Mouse (Mus musculus) liver, embryonic 15.5 days (tissue): Measurements from ENCODE around the gene Gys2. TPM values are rescaled to one million over a fixed set of nuclear protein-coding genes. Genes with fewer than 3 reads are reported as not detected.

Source experiments
- ATAC-seq: fragments of 200-750 bp; cut with Nextera tagmentation; 2 replicates; pipeline ENCODE4 v1.8.0; 2017; ENCODE audit warnings: moderate number of reproducible peaks, mild to moderate bottlenecking, moderate library complexity; ENCODE audit not compliant: insufficient read depth
- H3K27ac ChIP-seq: fragments of 300-500 bp; sonication (generic); replicated peaks from 2 replicates; pipeline ENCODE4 v1.5.1; 2015; ENCODE audit warnings: mild to moderate bottlenecking, inconsistent platforms
- H3K27me3 ChIP-seq: fragments of 300-500 bp; sonication (generic); 2 replicates; pipeline ENCODE4 v1.6.1; 2015; ENCODE audit warnings: mild to moderate bottlenecking, inconsistent platforms
- H3K36me3 ChIP-seq: fragments of 300-500 bp; sonication (generic); replicated peaks from 2 replicates; pipeline ENCODE4 v1.6.1; 2015; ENCODE audit warnings: moderate library complexity, mild to moderate bottlenecking, inconsistent platforms
- H3K4me1 ChIP-seq: fragments of 300-500 bp; sonication (generic); replicated peaks from 2 replicates; pipeline ENCODE4 v1.6.1; 2015; ENCODE audit warnings: inconsistent platforms
- H3K4me2 ChIP-seq: fragments of 300-500 bp; sonication (generic); 2 replicates; pipeline ENCODE4 v1.6.1; 2015; ENCODE audit warnings: moderate library complexity, mild to moderate bottlenecking, inconsistent platforms
- H3K4me3 ChIP-seq: fragments of 300-500 bp; sonication (generic); replicated peaks from 2 replicates; pipeline ENCODE4 v1.5.1; 2015; ENCODE audit warnings: mild to moderate bottlenecking, inconsistent platforms
- H3K9ac ChIP-seq: fragments of 300-500 bp; sonication (generic); 2 replicates; pipeline ENCODE4 v1.6.1; 2015; ENCODE audit warnings: moderate library complexity, mild to moderate bottlenecking, inconsistent platforms
- H3K9me3 ChIP-seq: fragments of 300-500 bp; sonication (generic); replicated peaks from 2 replicates; pipeline ENCODE4 v1.6.1; 2016; ENCODE audit warnings: inconsistent platforms
- WGBS: fragments of 180-500 bp; shearing (Covaris S2); methylation state at CpG from one replicate; pipeline ENCODE4 v1.1.7; 2015; ENCODE audit warnings: mixed read lengths; ENCODE audit not compliant: insufficient replicate concordance; 5-methylcytosine and 5-hydroxymethylcytosine counted together
- polyA plus RNA-seq: library from polyadenylated mRNA; unstranded; fragments of >200 nt; fragmentation: Nextera tagmentation; extraction: Ambion mirVana; gene quantifications from 2 replicates; pipeline ENCODE4 v1.2.1, GENCODE M21; 2015

Gys2 gene
- polyA plus RNA-seq, 1 experiment from 2014 or later: 49.8 TPM

DNA sequence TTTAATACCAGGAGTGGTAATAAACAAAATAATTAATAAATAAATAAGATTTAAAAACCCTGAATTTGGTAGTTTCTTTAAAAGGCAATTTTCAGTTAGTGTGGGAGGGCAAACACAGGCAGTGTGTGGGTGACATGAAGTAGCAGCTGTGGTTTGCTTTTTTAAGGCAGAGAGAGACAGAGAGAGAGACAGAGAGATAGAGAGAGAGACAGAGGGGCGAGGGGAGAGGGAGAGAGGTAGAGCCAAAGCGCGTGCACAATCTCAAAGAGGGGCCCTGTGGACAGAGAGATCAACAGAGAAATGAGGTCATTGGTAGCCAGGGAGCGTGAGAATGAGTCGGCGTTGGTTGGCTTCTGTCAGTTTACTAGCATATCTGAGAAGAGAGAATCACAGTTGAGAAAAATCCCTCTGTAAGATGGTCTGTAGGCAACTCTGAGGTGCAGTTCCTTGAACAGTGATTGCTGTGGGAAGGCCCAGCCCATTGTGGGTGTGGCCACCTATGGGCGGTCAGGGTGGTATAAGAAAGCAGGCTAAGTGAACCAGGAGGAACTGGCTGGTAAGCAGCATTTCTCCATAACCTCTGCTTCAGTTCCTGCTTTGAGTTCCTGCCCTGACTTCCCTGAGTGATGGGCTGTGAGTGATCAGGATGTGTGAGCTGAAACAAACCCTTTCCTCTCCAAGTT, 17.5 kb downstream of the Gys2 start:
- no peaks in the 10 kb centered on the region for H3K4me1 ChIP-seq
- no peak for ATAC-seq

DNA sequence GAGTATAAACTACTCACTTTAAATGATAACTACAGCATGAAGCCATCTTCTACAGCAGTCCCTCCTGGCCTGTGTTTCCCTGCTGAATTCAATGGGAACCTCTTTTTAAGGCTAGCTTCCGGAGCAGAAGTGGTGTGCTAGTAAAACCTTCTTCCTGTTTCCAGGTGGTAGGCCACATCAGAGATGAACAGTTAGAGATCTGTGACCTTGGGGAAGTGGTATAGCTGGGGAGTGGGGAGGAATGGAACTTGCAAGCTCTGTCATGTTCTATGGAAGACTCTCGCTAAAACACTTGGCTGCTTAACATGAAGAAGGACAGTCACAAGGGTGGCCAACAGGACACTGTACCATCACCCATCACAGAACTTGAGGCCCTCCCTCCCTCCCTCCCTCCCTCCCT, 19.6 kb downstream of the Gys2 start:
- H3K36me3 ChIP-seq: peaks cover 10% of the 10 kb centered on the region

More for the DNA sequence above, 17.5 kb downstream of the Gys2 start:
- H3K9me3 ChIP-seq: no peaks in the 10 kb centered on the region
- H3K9ac ChIP-seq: no peak overlapping the region
- H3K27ac ChIP-seq: no peak overlapping the region
- H3K4me2 ChIP-seq: no peak overlapping the region
- peaks cover 10% of the 10 kb centered on the region for H3K36me3 ChIP-seq
- H3K27me3 ChIP-seq: no peaks in the 10 kb centered on the region
- no peak overlapping the region for H3K4me3 ChIP-seq
- 52% methylated on average over 7 of the region's 7 CpGs for WGBS

DNA sequence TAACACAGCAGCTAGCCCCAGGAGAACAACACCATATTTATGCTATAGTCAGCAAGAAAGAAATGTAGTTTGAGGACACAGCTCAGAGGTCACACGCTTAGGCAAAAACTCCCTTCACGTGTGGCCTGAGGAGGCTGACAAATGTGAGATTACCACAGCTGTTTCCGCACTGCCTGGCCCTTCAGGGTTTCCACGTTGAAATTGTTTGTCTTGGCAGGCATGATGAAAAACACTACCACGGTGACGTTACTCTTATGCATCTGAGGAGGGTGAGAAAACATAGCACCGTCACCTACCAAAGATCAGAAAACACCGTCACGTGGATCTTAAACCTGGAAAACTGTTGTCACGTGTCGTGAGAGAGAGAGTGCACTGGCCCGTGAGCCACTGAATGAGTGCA, 21.5 kb downstream of the Gys2 start:
- H3K9ac ChIP-seq: no peak overlapping the region
- H3K4me2 ChIP-seq: no peak overlapping the region
- no peaks in the 10 kb centered on the region for H3K4me1 ChIP-seq
- H3K36me3 ChIP-seq: peaks cover 16% of the 10 kb centered on the region
- no peak for ATAC-seq
- 69% methylated on average over 12 of the region's 12 CpGs for WGBS
- H3K27me3 ChIP-seq: no peaks in the 10 kb centered on the region
- no peak overlapping the region for H3K4me3 ChIP-seq
- H3K27ac ChIP-seq: no peak overlapping the region
- no peaks in the 10 kb centered on the region for H3K9me3 ChIP-seq

More for the DNA sequence above, 19.6 kb downstream of the Gys2 start:
- Histone ChIP-seq H3K9me3 (no peaks in the 10 kb centered on the region), H3K4me2 (no peak overlapping the region), H3K27me3 (no peaks in the 10 kb centered on the region), H3K4me3 (no peak overlapping the region), H3K9ac (no peak overlapping the region), H3K4me1 (no peaks in the 10 kb centered on the region), H3K27ac (no peak overlapping the region)
- WGBS: 36% methylated on average over 2 of the region's 2 CpGs
- ATAC-seq: no peak

DNA sequence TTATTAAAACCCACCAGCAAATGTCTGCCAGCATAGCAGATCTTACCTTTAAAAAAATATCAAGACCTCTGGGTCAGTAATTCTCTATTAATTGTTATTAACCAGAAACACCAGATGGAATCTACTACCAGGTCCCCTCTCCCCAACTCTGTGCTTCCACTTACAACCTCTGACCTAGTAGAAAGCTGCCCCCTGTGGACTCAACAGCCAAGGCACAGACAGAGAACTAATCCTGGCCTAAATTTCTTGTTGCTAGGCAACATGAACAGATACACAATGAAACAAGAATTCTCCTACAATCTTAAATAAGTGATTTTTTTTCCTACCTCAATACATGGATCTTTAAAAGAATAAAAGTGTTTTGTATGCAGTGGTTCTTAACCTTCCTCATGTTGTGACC, 43.8 kb downstream of the Gys2 start:
- Histone ChIP-seq H3K9ac (no peak overlapping the region), H3K36me3 (no peaks in the 10 kb centered on the region; the same call in 1 of the 2 replicates), H3K4me2 (no peak overlapping the region), H3K27ac (no peak overlapping the region), H3K27me3 (no peaks in the 10 kb centered on the region), H3K4me1 (no peaks in the 10 kb centered on the region), H3K9me3 (no peaks in the 10 kb centered on the region), H3K4me3 (no peak overlapping the region)
- no peak for ATAC-seq

DNA sequence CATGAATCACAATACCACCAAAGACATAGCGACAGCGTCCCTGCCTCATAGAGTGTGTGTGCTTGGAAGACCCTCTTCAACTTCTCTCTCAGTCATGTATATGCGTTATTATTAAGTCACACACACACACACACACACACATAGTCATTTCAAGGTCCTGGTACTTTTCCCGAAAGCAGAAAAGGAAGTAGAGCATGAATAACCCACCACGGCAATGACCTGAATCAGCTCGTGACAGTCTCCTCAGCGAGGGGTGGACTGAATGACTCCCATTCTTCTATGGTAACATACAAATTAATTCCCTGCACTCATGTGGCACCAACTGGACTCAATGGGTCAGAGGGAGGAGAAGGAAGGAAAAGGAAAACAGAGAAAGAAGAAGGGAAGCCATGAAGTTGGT, 47.9 kb downstream of the Gys2 start:
- Histone ChIP-seq H3K27ac (no peak overlapping the region), H3K4me1 (no peaks in the 10 kb centered on the region), H3K9ac (no peak overlapping the region), H3K36me3 (no peaks in the 10 kb centered on the region; the same call in 1 of the 2 replicates), H3K9me3 (no peaks in the 10 kb centered on the region), H3K4me3 (no peak overlapping the region), H3K4me2 (no peak overlapping the region), H3K27me3 (no peaks in the 10 kb centered on the region)
- 51% methylated on average over 7 of the region's 7 CpGs for WGBS
- ATAC-seq: no peak

DNA sequence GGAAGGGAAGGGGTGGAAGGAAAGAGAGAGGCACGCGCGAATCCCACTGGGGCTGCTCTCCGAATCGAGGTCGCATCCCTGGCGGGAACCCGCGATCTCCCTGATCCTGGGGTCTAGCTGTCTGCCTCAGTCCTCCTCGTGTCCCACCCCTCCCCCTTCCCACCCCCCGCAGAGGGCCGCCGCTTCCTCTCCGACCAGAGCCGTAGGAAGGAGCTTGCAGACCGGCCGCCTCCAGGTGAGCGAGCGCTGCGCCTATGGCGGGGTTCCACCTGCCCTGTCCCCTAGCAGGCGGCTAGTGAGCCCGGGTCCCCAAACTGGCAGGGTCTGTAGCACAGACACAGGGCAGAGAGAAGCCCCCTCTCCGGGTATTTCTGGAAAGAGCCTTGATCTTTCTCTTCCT, 58.3 kb downstream of the Gys2 start:
- H3K9ac ChIP-seq: no peak overlapping the region
- peaks cover 50% of the 10 kb centered on the region for H3K27me3 ChIP-seq
- H3K9me3 ChIP-seq: no peaks in the 10 kb centered on the region
- peak overlapping the region; percentile 32; the same call in 1 of the 2 replicates for H3K4me2 ChIP-seq
- H3K27ac ChIP-seq: no peak overlapping the region
- no peaks in the 10 kb centered on the region for H3K36me3 ChIP-seq
- no peaks in the 10 kb centered on the region for H3K4me1 ChIP-seq
- no peak for ATAC-seq
- no peak overlapping the region for H3K4me3 ChIP-seq
- WGBS: 3% methylated on average over 24 of the region's 24 CpGs

DNA sequence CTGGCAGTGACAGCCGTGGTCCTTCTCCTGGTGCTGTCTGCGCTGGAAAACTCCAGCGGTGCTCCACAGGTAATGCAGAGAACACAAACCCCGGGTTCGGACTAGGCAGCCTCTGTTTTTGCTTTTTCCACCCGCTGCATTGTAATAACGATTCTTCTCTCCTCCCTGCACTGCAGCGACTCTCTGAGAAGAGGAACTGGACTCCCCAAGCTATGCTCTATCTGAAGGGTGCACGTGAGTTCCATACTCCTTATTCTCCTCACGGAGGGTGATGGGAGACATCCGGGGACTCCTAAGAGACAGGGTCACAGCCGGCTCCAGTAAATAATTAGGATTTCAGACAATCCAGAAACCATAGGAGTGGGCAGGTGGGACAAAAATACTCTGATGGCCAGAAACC, 59.1 kb downstream of the Gys2 start:
- no peak overlapping the region for H3K4me3 ChIP-seq
- H3K9me3 ChIP-seq: no peaks in the 10 kb centered on the region
- H3K4me2 ChIP-seq: no peak overlapping the region
- no peak overlapping the region for H3K27ac ChIP-seq
- H3K4me1 ChIP-seq: no peaks in the 10 kb centered on the region
- ATAC-seq: no peak
- peaks cover 50% of the 10 kb centered on the region for H3K27me3 ChIP-seq
- WGBS: 11% methylated on average over 12 of the region's 12 CpGs
- H3K9ac ChIP-seq: no peak overlapping the region
- no peaks in the 10 kb centered on the region for H3K36me3 ChIP-seq

DNA sequence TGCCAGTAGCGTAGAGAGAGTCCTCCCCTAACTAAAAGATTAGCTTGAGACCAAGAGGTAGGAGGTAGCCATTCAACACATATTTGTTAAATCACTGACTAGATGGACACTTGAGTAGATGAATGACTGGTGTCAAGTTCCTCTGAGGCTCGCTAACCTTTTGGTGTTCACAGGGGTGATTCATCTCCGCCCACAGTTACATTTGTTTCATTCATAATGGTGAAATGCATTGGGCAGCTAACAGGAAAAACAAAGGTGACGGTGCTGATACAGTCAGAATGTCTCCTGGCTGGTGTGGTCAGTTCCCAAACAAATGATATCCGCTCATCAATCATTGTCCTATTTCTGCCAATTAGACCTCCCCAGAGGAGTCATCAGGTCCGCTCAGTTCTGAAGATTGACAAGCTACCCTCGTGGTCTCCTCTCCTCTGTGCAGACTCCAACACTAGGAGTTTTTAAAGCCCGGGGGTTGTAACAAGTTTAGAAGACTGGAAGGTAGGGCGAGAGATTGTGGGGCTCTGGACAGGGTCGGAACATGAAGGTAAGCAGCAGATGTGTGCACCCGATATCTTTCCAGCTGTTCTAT, 59.9 kb downstream of the Gys2 start, which contains the start of gene Spx:
Gene Spx, plus strand, starts transcription at position 536 of the 586 bp plus-strand sequence.
- Histone ChIP-seq H3K27me3 (peaks cover 50% of the 10 kb centered on the region), H3K27ac (no peak within 1 kb of the TSS), H3K4me3 (no peak within 1 kb of the TSS), H3K36me3 (no peaks in the 10 kb centered on the region), H3K9me3 (no peaks in the 10 kb centered on the region), H3K9ac (no peak within 1 kb of the TSS), H3K4me2 (no peak within 1 kb of the TSS), H3K4me1 (no peaks in the 10 kb centered on the region)
- whole genome bisulfite sequencing: 53% methylated on average over 11 of the region's 11 CpGs
- ATAC-seq: no peak

DNA sequence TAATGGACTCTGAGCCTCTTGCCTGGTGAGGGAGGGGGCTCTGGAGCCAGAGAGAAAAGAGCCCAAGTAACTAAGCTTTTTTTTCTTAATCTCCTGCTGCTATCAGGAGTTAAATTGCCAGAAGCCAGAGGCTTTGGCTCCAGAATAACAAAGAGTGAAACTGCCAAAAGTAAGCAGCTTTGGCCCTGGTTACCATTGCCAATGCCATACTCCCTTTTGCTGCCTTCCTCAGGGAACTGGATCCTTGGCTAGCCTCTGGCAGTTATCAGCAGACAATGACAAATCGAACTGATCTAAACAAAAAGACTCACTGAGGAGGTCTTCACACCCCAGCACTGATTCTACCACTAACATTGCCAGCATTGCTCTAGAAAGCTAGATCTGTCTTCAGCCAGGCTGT, 61.8 kb downstream of the Gys2 start:
- H3K4me1 ChIP-seq: no peaks in the 10 kb centered on the region
- WGBS: 32% methylated on average over 1 of the region's 1 CpGs
- no peaks in the 10 kb centered on the region for H3K36me3 ChIP-seq
- H3K9me3 ChIP-seq: no peaks in the 10 kb centered on the region
- no peak overlapping the region for H3K27ac ChIP-seq
- no peak for ATAC-seq
- H3K27me3 ChIP-seq: peaks cover 47% of the 10 kb centered on the region
- no peak overlapping the region for H3K9ac ChIP-seq
- H3K4me3 ChIP-seq: no peak overlapping the region
- H3K4me2 ChIP-seq: no peak overlapping the region

DNA sequence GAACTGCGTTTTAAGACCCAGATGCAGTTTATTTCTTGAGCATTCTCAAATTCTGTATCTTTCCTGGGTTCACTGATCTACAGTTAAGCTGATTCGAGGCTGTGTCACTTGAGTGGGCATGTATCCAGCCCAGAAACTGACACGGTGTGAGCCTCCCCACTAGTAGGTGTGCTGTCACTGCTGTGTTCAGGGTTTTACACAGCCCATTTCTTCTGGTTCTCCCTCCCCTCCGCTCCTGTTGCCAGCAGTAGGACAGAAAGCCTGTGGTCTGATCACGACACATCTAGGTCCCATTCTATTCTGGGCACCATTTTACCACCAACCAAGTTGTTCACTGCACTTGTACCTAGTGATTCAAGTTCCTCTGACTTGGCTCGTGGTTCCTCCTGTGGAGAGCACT, 77.2 kb downstream of the Gys2 start:
- ATAC-seq: no peak
- no peaks in the 10 kb centered on the region for H3K9me3 ChIP-seq
- peaks cover 7% of the 10 kb centered on the region; the same call in 1 of the 2 replicates for H3K4me1 ChIP-seq
- H3K4me2 ChIP-seq: no peak overlapping the region
- H3K4me3 ChIP-seq: no peak overlapping the region
- no peaks in the 10 kb centered on the region for H3K27me3 ChIP-seq
- 84% methylated on average over 6 of the region's 6 CpGs for WGBS
- H3K9ac ChIP-seq: no peak overlapping the region
- H3K27ac ChIP-seq: no peak overlapping the region
- peaks cover 48% of the 10 kb centered on the region for H3K36me3 ChIP-seq

DNA sequence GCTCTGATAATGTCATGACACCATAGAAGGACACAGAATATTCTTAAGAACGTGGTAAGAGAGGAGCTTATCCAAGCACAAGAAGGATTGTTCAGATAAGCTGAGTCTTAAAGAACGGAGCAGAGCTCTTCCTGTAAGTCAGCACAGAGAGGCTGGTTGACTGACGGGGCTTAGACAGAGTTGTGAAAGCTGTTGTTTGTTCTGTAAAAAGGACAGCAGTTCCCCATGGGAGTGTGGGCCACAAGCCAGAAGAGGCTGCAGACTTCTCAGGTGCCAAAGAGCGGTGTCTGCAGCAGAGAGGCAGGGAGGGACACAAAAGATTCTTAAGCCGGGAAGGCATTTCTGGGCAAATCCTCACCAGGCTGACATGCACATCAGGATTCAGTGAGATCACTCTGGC, 78.2 kb downstream of the Gys2 start:
- Histone ChIP-seq H3K4me1 (peaks cover 7% of the 10 kb centered on the region; the same call in 1 of the 2 replicates), H3K27ac (no peak overlapping the region), H3K4me2 (no peak overlapping the region), H3K9me3 (no peaks in the 10 kb centered on the region), H3K36me3 (peaks cover 40% of the 10 kb centered on the region), H3K4me3 (no peak overlapping the region), H3K9ac (no peak overlapping the region), H3K27me3 (no peaks in the 10 kb centered on the region)
- no peak for ATAC-seq
- WGBS: 60% methylated on average over 5 of the region's 5 CpGs

DNA sequence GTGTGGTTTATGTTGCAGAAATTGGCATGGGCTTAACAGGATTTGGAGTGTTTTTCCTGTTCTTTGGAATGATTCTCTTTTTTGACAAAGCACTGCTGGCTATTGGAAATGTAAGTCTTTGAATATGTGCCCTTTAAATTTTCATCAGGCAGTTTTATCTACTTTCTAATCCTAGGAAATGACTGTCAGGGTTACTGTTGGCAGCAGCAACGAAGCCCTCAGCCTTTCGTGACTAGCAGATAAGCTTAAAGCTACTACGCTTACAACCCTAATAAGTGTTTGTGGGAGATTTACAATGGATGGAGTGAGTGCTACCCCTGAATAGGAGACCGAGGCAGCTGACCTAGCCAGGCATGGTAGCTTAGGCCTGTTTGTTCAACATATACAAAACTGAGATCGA, 80.6 kb downstream of the Gys2 start:
- H3K27me3 ChIP-seq: no peaks in the 10 kb centered on the region
- H3K4me3 ChIP-seq: no peak overlapping the region
- H3K36me3 ChIP-seq: peaks cover 40% of the 10 kb centered on the region
- peaks cover 25% of the 10 kb centered on the region for H3K4me1 ChIP-seq
- no peaks in the 10 kb centered on the region for H3K9me3 ChIP-seq
- H3K27ac ChIP-seq: no peak overlapping the region
- ATAC-seq: no peak
- 43% methylated on average over 5 of the region's 5 CpGs for WGBS
- no peak overlapping the region for H3K9ac ChIP-seq
- H3K4me2 ChIP-seq: no peak overlapping the region
